Mouse (Mus musculus) lung, adult 2 months (tissue): ENCODE measurements around the gene Slc16a9.

Source experiments
- CTCF ChIP-seq: fragments of 200-500 bp; IDR thresholded peaks from 2 replicates; pipeline ENCODE4 v1.5.1; 2011; ENCODE audit warnings: mild to moderate bottlenecking, low read length, control low read depth; ENCODE audit not compliant: insufficient read depth
- POLR2A ChIP-seq: fragments of 200-500 bp; IDR thresholded peaks from 2 replicates; pipeline ENCODE4 v1.6.1; 2011; ENCODE audit warnings: low read depth, mild to moderate bottlenecking, control low read depth, low read length, borderline replicate concordance; ENCODE audit errors: extremely low read depth

GRCm38 (mm10) chr10:70242751-70243444 is 2.0 kb upstream of the Slc16a9 start:
- no peak for TF ChIP-seq POLR2A
- no peak for TF ChIP-seq CTCF
